Mouse (Mus musculus) liver, embryonic 14.5 days (tissue): ENCODE data around the gene Hoga1. TPM values are rescaled to one million over a fixed set of nuclear protein-coding genes. Genes with fewer than 3 reads are reported as not detected.

Experiments used
- ATAC-seq: fragments of 200-750 bp; cut with Nextera tagmentation; 2 replicates; pipeline ENCODE4 v1.8.0; 2017; ENCODE audit warnings: moderate number of reproducible peaks, mild to moderate bottlenecking, moderate library complexity; ENCODE audit not compliant: insufficient read depth
- DNase-seq, 3 experiments: peaks; one replicate each; pipeline ENCODE4 v3.0.0-alpha.2; 2012 to 2013; ENCODE audit warnings: low read depth in 3 of 3, low spot score in 3 of 3
- H3K27ac ChIP-seq: fragments of 300-500 bp; sonication (generic); 2 replicates; pipeline ENCODE4 v1.5.1; 2014; ENCODE audit warnings: moderate library complexity, mild to moderate bottlenecking, control low read depth, inconsistent platforms
- H3K27me3 ChIP-seq: fragments of 300-500 bp; sonication (generic); 2 replicates; pipeline ENCODE4 v1.6.1; 2014; ENCODE audit warnings: mild to moderate bottlenecking, low read length, moderate library complexity; ENCODE audit not compliant: control insufficient read depth, insufficient read depth
- H3K36me3 ChIP-seq: fragments of 300-500 bp; sonication (generic); replicated peaks from 2 replicates; pipeline ENCODE4 v1.6.1; 2014; ENCODE audit warnings: low read depth; ENCODE audit not compliant: control insufficient read depth, insufficient read depth
- H3K4me1 ChIP-seq, 2 experiments: fragments of 200-500 bp in 1 of 2; fragments of 300-500 bp in 1 of 2; sonication (generic) in 1 of 2; replicated peaks; 2 replicates each; pipeline ENCODE4 v1.6.1; 2012 to 2014; ENCODE audit warnings: antibody characterized with exemption in 1 of 2, inconsistent platforms in 1 of 2, low read length in 1 of 2; ENCODE audit not compliant: control insufficient read depth in 2 of 2, insufficient read depth in 2 of 2
- H3K4me2 ChIP-seq: fragments of 300-500 bp; sonication (generic); 2 replicates; pipeline ENCODE4 v1.6.1; 2014; ENCODE audit warnings: low read depth, mild to moderate bottlenecking, control low read depth, moderate library complexity
- H3K4me3 ChIP-seq, 2 experiments: fragments of 200-500 bp in 1 of 2; fragments of 300-500 bp in 1 of 2; sonication (generic) in 1 of 2; 2 replicates each; pipeline ENCODE4 v1.5.1; 2012 to 2014; ENCODE audit warnings: low read depth in 2 of 2, low read length in 2 of 2, mild to moderate bottlenecking in 2 of 2, control low read depth in 1 of 2, inconsistent platforms in 1 of 2, moderate library complexity in 1 of 2; ENCODE audit not compliant: insufficient read depth in 1 of 2
- H3K9ac ChIP-seq: fragments of 300-500 bp; sonication (generic); replicated peaks from 2 replicates; pipeline ENCODE4 v1.6.1; 2014; ENCODE audit warnings: mild to moderate bottlenecking, control low read depth, moderate library complexity
- H3K9me3 ChIP-seq: fragments of 300-500 bp; sonication (generic); 2 replicates; pipeline ENCODE4 v1.6.1; 2016; ENCODE audit warnings: low read length, mixed read lengths; ENCODE audit not compliant: control insufficient read depth
- CTCF ChIP-seq: IDR thresholded peaks from 2 replicates; pipeline ENCODE4 v1.5.1; 2016; ENCODE audit warnings: antibody characterized with exemption, low read depth, control low read depth
- EP300 ChIP-seq: IDR thresholded peaks from 2 replicates; pipeline ENCODE4 v1.6.1; 2016; ENCODE audit warnings: antibody characterized with exemption, low read depth
- WGBS: fragments of 180-500 bp; shearing (Covaris S2); extraction: QIAGEN DNeasy Blood & Tissue Kit; methylation state at CpG from one replicate; pipeline ENCODE4 v1.1.7; 2014; ENCODE audit not compliant: insufficient replicate concordance; 5-methylcytosine and 5-hydroxymethylcytosine counted together
- polyA plus RNA-seq, 2 experiments: library from polyadenylated mRNA; depleted of rRNA in 1 of 2; stranded (reverse) in 1 of 2; unstranded in 1 of 2; fragments of >200 nt; fragmentation: Nextera tagmentation in 1 of 2; extraction: Ambion mirVana in 1 of 2; gene quantifications; 2 replicates each; pipeline versions ENCODE4 v1.2.1 to v1.2.3; 2012 to 2014

Hoga1 gene
- polyA plus RNA-seq, 2 experiments: 25.8 to 30.4 TPM

GRCm38 (mm10) chr19:42068441-42069240 is 23.2 kb downstream of the Hoga1 start:
- ATAC-seq: no peak
- H3K9me3 ChIP-seq: no peaks in the 10 kb centered on the region
- H3K9ac ChIP-seq: no peak overlapping the region
- no peak overlapping the region for H3K4me3 ChIP-seq
- H3K36me3 ChIP-seq: no peaks in the 10 kb centered on the region
- no peak for TF ChIP-seq EP300
- no peak for TF ChIP-seq CTCF
- no peak for DNase-seq
- no peaks in the 10 kb centered on the region for H3K27me3 ChIP-seq
- H3K4me2 ChIP-seq: no peak overlapping the region
- WGBS: 56% methylated on average over 11 of the region's 11 CpGs
- H3K27ac ChIP-seq: no peak overlapping the region
- H3K4me1 ChIP-seq: peaks cover 0 to 6% of the 10 kb centered on the region in 2 experiments; a peak in 2 of 4 replicates

DNA sequence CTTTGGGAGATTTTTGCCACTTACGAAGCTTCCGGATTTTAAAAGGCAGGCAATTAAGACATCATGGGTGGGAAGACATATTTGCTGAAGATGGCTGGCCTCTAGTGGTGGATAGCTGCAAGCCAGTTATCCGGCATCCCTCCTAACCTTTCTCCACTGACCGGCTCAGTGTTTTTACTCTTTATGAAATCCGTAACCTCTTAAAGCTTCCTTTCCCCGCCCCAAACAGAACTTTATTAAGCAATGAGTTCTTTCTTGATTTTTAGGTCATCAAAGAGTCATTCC is 23.8 kb downstream of the Hoga1 start:
- peaks cover 0 to 6% of the 10 kb centered on the region in 2 experiments; a peak in 2 of 4 replicates for H3K4me1 ChIP-seq
- WGBS: 65% methylated on average over 6 of the region's 6 CpGs
- H3K9ac ChIP-seq: no peak overlapping the region
- H3K9me3 ChIP-seq: no peaks in the 10 kb centered on the region
- TF ChIP-seq EP300: no peak
- TF ChIP-seq CTCF: peak; percentile 19; the same call in 1 of the 2 replicates
- ATAC-seq (no peak), DNase-seq (no peak)
- no peaks in the 10 kb centered on the region for H3K36me3 ChIP-seq
- no peak overlapping the region for H3K27ac ChIP-seq
- no peak overlapping the region for H3K4me2 ChIP-seq
- no peaks in the 10 kb centered on the region for H3K27me3 ChIP-seq
- no peak overlapping the region for H3K4me3 ChIP-seq

GRCm38 (mm10) chr19:42071221-42071620 is 25.8 kb downstream of the Hoga1 start:
- no peaks in the 10 kb centered on the region for H3K9me3 ChIP-seq
- no peak overlapping the region for H3K9ac ChIP-seq
- no peak overlapping the region for H3K27ac ChIP-seq
- ATAC-seq (no peak), DNase-seq (no peak)
- H3K27me3 ChIP-seq: no peaks in the 10 kb centered on the region
- peaks cover 0 to 6% of the 10 kb centered on the region in 2 experiments; a peak in 2 of 4 replicates for H3K4me1 ChIP-seq
- WGBS: 66% methylated on average over 7 of the region's 7 CpGs
- H3K36me3 ChIP-seq: no peaks in the 10 kb centered on the region
- H3K4me2 ChIP-seq: no peak overlapping the region
- TF ChIP-seq CTCF (no peak; the same call in 1 of the 2 replicates), EP300 (no peak)
- H3K4me3 ChIP-seq: no peak overlapping the region

DNA sequence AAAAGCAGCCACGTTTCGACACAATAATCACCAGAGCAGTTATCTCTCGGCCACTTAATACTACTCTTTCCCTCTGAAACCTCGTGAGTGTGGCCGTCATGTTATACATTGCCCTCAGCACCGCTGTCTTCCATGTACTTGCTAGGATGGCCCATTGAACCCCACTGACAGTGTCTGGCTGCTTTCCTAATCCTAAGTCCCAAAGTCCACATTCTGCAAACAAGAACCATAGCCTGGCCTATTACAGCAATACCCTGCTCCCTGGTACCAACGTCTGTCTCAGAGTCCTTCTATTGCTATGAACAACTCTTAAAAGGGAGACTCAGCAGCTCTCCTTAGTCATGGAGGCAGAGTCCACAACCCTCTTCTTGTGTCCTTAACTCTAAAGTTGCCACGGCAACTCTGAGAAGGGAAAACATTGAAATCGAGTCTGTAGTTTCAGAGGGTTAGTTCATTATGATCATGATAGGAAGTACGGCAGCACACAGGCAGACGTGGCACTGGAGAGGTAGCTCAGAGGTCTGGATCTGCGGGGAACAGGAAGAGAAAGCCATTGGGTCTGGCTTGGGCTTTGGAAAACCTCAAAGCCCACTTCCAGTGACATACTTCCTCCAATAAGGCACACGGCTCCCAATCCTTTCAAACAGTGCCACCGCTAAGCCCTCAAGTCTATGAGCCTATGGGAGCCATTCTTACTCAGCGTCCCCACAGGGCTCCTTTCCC is 26.6 kb downstream of the Hoga1 start:
- Histone ChIP-seq H3K4me1 (peaks cover 0 to 6% of the 10 kb centered on the region in 2 experiments; a peak in 2 of 4 replicates), H3K4me2 (no peak overlapping the region), H3K27ac (peak overlapping the region; percentile 46), H3K9ac (no peak overlapping the region), H3K4me3 (no peak overlapping the region), H3K36me3 (no peaks in the 10 kb centered on the region), H3K27me3 (no peaks in the 10 kb centered on the region), H3K9me3 (no peaks in the 10 kb centered on the region)
- peak; percentile 70; the same call in 1 of the 2 replicates for ATAC-seq
- no peak for TF ChIP-seq CTCF
- no peak for TF ChIP-seq EP300
- WGBS: 52% methylated on average over 15 of the region's 15 CpGs
- no peak for DNase-seq

- no peak overlapping the region for H3K9ac ChIP-seq
- H3K4me3 ChIP-seq: no peak overlapping the region
- H3K36me3 ChIP-seq: no peaks in the 10 kb centered on the region
- no peak overlapping the region for H3K4me2 ChIP-seq
- H3K9me3 ChIP-seq: no peaks in the 10 kb centered on the region
- ATAC-seq: 0 out of 2 replicates have a peak, but pooled peaks have one; percentile 31
- WGBS: 60% methylated on average over 7 of the region's 7 CpGs
- H3K27me3 ChIP-seq: no peaks in the 10 kb centered on the region
- no peak for DNase-seq
- H3K27ac ChIP-seq: no peak overlapping the region; the same call in 1 of the 2 replicates
- H3K4me1 ChIP-seq: peaks cover 0 to 6% of the 10 kb centered on the region in 2 experiments; a peak in 2 of 4 replicates
- TF ChIP-seq CTCF (peak; percentile 43), EP300 (no peak)
Observed at GRCm38 (mm10) chr19:42072802-42073201, 27.4 kb downstream of the Hoga1 start.
